Mouse (Mus musculus): Measurements from ENCODE around the gene Sh3yl1.

DNA sequence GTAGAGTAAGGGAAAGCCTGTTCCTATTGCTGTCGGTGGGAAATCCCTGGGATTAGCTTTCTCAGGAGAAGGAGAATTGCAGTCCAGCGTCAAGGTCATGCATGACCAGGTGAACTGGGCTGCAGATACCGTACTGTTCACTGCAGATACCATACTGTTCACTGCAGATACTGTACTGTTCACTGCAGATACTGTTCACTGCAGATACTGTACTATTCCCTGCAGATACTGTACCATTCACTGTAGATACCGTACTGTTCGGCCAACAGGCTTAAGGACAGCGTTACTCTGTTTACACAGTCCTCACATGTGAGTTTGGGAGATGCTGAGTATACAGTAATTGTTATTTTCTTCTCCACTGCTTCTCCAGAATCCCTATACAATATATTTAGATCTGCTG lies 16.7 kb downstream of the Sh3yl1 start:
- TF ChIP-seq GATA1 (IDR thresholded peaks at IDR 0.05; ENCODE audit: low read length), result no peak
- no peak for TF ChIP-seq TAL1 (IDR thresholded peaks at IDR 0.05; ENCODE audit: low read length)
